ENCODE assay signal across 8 mouse cellular contexts in the genomic region with DNA sequence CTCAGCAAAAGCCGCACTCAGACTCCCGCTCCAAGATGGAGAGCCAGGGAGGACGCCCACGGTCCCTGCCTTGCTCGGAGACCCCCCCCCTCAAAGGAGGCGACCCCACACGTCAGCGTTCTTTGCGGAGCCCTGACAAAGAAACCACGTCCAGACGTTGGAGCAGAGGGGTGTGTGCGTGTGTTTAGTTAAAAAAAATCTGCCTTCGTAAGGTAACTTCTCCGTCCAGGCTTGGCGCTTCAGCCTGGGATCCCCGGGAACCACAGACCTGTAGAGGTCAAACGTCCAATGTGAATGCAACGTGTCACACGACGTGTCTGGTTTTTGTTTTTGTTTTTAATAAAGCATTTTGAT. TPM values are rescaled to one million over a fixed set of nuclear protein-coding genes. Genes with fewer than 3 reads are reported as not detected.
DNase-seq lines count a peak whose midpoint lies in the region; ATAC-seq and TF ChIP-seq lines count a peak whose summit lies in the region.

No protein-coding gene starts in this region.

- peak overlapping the region; percentile 96 for H3K4me3 ChIP-seq in lung, postnatal 0 days (ENCODE audit: low read depth, low read length)
- peak overlapping the region; percentile 96 for H3K4me3 ChIP-seq in embryonic facial prominence, embryonic 10.5 days
- H3K4me3 ChIP-seq in hindbrain, embryonic 14.5 days (replicated peaks; ENCODE audit: low read length), result peak overlapping the region; percentile 99

- peaks cover 4% of the 10 kb centered on the region; the same call in 1 of the 2 replicates for H3K4me1 ChIP-seq in lung, postnatal 0 days (ENCODE audit: insufficient read depth, low read depth, low read length)
- peaks cover 35% of the 10 kb centered on the region for H3K4me1 ChIP-seq in embryonic facial prominence, embryonic 10.5 days
- H3K4me1 ChIP-seq in hindbrain, embryonic 14.5 days (replicated peaks; ENCODE audit: control insufficient read depth, insufficient read depth, low read length), result peaks cover 35% of the 10 kb centered on the region

- no peak for TF ChIP-seq EP300 in lung, postnatal 0 days (IDR thresholded peaks at IDR 0.05)

- no peaks in the 10 kb centered on the region for H3K36me3 ChIP-seq in lung, postnatal 0 days (ENCODE audit: insufficient read depth, low read length)
- no peaks in the 10 kb centered on the region for H3K36me3 ChIP-seq in embryonic facial prominence, embryonic 10.5 days (replicated peaks)
- H3K36me3 ChIP-seq in hindbrain, embryonic 14.5 days (replicated peaks; ENCODE audit: control insufficient read depth, insufficient read depth), result no peaks in the 10 kb centered on the region

- no peak for TF ChIP-seq CTCF in lung, postnatal 0 days (IDR thresholded peaks at IDR 0.05)

- peak; percentile 66 for DNase-seq in lung, postnatal 0 days (ENCODE audit: low spot score)
- no peak for DNase-seq in lung, postnatal 14 days
- no peak for DNase-seq in embryonic facial prominence, embryonic 10.5 days (ENCODE audit: low spot score)
- DNase-seq in hindbrain, embryonic 14.5 days (ENCODE audit: low spot score), result peak; percentile 70
- DNase-seq in left cerebral cortex, adult 8-10 months (ENCODE audit: low spot score in 2 of 2), result no peak
- no peak for DNase-seq in cerebellum, postnatal 25 days
- no peak for DNase-seq in cerebellum, postnatal 14 days

- ATAC-seq in lung, postnatal 0 days, result peak; percentile 4
- peak; percentile 82 for ATAC-seq in hindbrain, embryonic 14.5 days (ENCODE audit: low FRiP score)
- ATAC-seq in megakaryocyte progenitor cell, adult 5-6 weeks (replicated peaks; ENCODE audit: poor library complexity), result peak; percentile 11

- no peaks in the 10 kb centered on the region for H3K27me3 ChIP-seq in lung, postnatal 0 days (replicated peaks; ENCODE audit: insufficient read depth, low read length)
- H3K27me3 ChIP-seq in embryonic facial prominence, embryonic 10.5 days (replicated peaks; ENCODE audit: low read depth, poor library complexity, severe bottlenecking), result no peaks in the 10 kb centered on the region
- no peaks in the 10 kb centered on the region for H3K27me3 ChIP-seq in hindbrain, embryonic 14.5 days (ENCODE audit: control insufficient read depth, insufficient read depth, low read length)

- H3K4me2 ChIP-seq in lung, postnatal 0 days (replicated peaks; ENCODE audit: low read depth, low read length), result peak overlapping the region; percentile 90
- H3K4me2 ChIP-seq in hindbrain, embryonic 14.5 days (replicated peaks), result peak overlapping the region; percentile 85

- no peaks in the 10 kb centered on the region for H3K9me3 ChIP-seq in lung, postnatal 0 days (ENCODE audit: low read length)
- no peaks in the 10 kb centered on the region for H3K9me3 ChIP-seq in embryonic facial prominence, embryonic 10.5 days
- no peaks in the 10 kb centered on the region for H3K9me3 ChIP-seq in hindbrain, embryonic 14.5 days (ENCODE audit: control insufficient read depth, low read length)

- peak overlapping the region; percentile 99 for H3K27ac ChIP-seq in lung, postnatal 0 days (ENCODE audit: low read length)
- H3K27ac ChIP-seq in embryonic facial prominence, embryonic 10.5 days (replicated peaks), result peak overlapping the region; percentile 100
- peak overlapping the region; percentile 99 for H3K27ac ChIP-seq in hindbrain, embryonic 14.5 days

- 1% methylated on average over 20 of the region's 20 CpGs for WGBS in lung, postnatal 0 days
- WGBS in embryonic facial prominence, embryonic 10.5 days, result 0% methylated on average over 20 of the region's 20 CpGs
- WGBS in hindbrain, embryonic 14.5 days, result 0% methylated on average over 20 of the region's 20 CpGs

- peak overlapping the region; percentile 92 for H3K9ac ChIP-seq in lung, postnatal 0 days (replicated peaks; ENCODE audit: low read depth)
- H3K9ac ChIP-seq in hindbrain, embryonic 14.5 days, result peak overlapping the region; percentile 100

RNA-seq across cellular contexts. Expression of gene Fnbp1l, which starts 0.4 kb away (rescaled TPM):
- 32.3 and 41.1 TPM in 2 replicates for polyA plus RNA-seq in lung, postnatal 0 days (2015; fragmentation: Nextera tagmentation; extraction: Ambion mirVana)
- 57.7 and 66.4 TPM in 2 replicates for polyA plus RNA-seq in embryonic facial prominence, embryonic 10.5 days (2016; fragmentation: Nextera tagmentation; extraction: Ambion mirVana)
- polyA plus RNA-seq in hindbrain, embryonic 14.5 days (2014; fragmentation: Nextera tagmentation; extraction: Ambion mirVana), result 201 and 209 TPM in 2 replicates
- 9.0 and 13.4 TPM in 2 replicates for total RNA-seq in megakaryocyte progenitor cell, adult 5-6 weeks (2015)
- total RNA-seq in megakaryocyte progenitor cell, adult 5-6 weeks (2017), result 11.0 and 12.7 TPM in 2 replicates
- total RNA-seq in left cerebral cortex, adult 8-10 months (2022), result 10 to 100 TPM; 85.1 to 97.5 (median 86.9) TPM

Comparison
In these comparisons a context has a peak if more than half of its experiments do, and no peak if none do; other contexts are left out.
1. DNase-seq: peak in lung, postnatal 0 days (single experiment) and hindbrain, embryonic 14.5 days (single experiment); none in lung, postnatal 14 days (single experiment), embryonic facial prominence, embryonic 10.5 days (single experiment), left cerebral cortex, adult 8-10 months (0 of 2), cerebellum, postnatal 25 days (0 of 2) and cerebellum, postnatal 14 days (0 of 2).
2. ATAC-seq: peak in every context shown above with its lines; median percentile 82 in hindbrain, embryonic 14.5 days; 11 in megakaryocyte progenitor cell, adult 5-6 weeks; 4 in lung, postnatal 0 days.
3. Peak in every context shown above with its lines, with median percentiles within 50 percentile points of each other: H3K27ac ChIP-seq and H3K4me3 ChIP-seq.